Mouse (Mus musculus) T-helper 1 cell (primary cell): ENCODE measurements around the gene Ercc6.

ENCODE experiments used
- in situ Hi-C: fragments of 300-600 bp; cut with MboI, MseI; formaldehyde crosslinking; loops from one replicate; pipeline ENCODE4 v1.15.1; 2025; ENCODE audit warnings: high pct_unique_total_duplicates

The Ercc6 gene

DNA sequence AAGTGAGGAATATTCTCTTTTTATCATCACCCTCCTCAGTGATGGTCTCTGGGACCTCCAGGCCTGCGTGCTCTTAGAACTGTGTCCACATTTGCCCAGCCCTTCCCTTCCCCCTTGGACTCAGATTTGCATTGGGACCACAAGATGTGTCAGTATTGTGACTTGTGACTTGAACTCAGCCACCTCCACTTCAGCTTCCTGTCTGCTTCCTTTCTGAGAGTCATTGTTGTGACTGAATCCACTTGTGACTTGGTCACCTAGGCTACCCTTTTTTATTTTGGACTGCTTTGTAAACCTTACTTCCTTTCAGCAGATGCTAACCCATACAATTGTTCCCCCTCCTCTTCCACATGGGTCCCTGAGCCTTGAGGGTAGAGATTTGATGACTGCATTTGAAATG, 2.8 kb downstream of the Ercc6 start:
- in situ Hi-C loops = no loop called here

DNA sequence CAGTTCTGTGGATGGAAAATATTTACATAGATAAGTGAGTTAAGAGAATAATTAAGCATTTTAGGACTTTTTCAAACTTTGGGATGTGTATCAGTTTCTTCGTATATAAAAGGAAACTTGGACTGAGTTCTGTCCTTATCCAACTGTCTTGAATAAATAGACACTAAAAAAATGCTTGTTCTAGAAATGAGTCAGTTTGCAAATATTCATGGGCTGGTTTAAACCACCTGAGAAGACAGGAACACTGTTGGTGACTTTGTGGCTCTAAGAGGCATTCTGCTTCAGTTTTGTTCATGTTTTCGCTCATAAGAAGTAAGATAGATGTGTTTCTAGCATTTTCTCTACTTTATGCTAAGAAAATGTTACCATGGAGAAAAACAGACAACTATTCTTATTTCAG, 5.2 kb downstream of the Ercc6 start:
- in situ Hi-C loops = no loop called here

DNA sequence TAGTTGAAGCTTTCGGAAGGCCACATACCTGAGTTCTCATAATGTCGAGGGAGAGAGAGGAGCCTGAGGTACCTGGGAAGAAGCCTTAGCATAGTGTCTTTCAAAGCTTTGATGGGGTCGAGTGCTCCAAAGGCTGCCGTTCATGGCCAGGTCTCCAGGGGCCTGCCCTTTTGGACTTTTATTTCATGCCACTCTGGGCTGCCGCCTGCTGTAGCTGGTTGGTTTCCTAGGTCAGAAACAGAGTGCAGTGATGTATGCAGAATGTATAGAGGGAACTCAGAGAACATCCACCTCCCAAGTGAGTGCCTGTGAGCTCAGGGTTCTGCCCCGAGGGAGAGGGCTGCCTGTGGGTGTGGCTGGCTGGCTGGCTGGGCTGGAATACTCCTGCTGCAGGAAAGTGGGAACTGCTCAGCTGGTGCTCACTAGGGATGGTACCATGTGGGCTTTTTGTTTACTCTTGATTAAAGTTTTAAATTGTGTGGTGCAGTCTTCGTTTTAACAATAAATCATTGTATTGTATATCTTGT, 7.1 kb downstream of the Ercc6 start:
- in situ Hi-C loops = no loop called here

DNA sequence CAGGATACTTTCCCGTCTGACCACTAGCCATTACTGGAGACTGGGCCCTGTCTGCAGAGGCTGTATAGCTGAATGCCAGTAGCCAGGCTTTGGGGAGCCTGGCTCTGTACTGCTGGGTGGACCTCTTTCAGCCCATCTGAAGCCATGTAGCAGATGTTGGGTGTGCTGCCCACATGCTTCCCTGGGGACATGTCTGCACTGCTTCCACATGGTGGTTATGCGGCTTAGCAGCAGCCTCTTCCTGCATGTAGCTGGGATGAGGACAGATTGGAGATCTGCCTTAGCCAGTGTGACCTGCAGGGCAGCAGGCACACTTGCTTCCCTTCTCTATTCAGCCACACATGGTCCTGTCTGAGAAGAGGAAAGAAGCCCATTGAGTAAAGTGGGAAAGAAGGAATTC, 9.0 kb downstream of the Ercc6 start:
- in situ Hi-C loops = no loop called here

DNA sequence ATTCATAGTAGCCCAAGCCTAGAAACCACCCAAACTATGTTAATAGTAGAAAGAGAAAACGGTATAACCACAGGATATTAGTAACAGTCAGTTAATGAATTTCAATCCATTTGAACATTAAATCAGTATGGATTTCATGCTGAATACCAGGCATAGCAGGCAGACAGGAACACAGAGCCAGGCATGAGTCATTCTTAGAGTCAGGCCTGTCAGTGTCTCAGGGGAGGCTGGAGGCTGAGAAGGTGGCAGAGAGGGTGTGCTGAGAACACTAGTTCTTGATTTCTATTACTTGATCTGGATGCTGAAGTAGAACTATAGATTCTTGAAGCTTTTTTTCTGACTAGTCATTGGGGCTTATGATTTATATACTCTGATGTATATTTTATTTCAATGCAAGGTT, 10.8 kb downstream of the Ercc6 start:
- in situ Hi-C loops = no loop called here

DNA sequence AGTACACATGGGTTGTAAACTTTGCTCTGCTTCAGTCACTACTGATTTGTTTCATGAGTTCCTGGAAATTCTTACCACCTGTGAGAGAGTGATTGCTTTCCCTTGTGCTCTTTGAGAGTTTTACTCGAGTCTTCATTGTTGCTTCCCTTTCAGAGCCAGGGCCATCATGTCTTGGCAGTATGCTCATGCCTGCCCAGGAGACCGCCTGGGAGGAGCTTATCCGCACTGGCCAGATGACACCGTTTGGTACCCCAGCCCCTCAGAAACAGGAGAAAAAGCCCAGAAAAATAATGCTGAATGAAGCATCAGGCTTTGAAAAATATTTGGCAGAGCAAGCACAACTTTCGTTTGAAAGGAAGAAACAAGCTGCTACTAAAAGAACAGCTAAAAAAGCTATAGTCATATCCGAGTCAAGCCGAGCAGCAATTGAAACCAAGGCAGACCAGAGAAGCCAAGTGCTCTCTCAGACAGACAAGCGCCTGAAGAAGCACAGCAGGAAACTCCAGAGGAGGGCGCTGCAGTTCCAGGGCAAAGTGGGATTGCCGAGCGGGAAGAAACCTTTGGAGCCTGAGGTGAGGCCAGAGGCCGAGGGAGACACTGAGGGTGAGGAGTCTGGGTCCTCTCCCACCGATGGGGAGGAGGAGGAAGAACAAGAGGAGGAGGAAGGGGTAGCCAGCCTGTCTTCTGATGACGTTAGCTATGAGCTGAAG, 12.8 kb downstream of the Ercc6 start:
- in situ Hi-C loops = no loop called here

DNA sequence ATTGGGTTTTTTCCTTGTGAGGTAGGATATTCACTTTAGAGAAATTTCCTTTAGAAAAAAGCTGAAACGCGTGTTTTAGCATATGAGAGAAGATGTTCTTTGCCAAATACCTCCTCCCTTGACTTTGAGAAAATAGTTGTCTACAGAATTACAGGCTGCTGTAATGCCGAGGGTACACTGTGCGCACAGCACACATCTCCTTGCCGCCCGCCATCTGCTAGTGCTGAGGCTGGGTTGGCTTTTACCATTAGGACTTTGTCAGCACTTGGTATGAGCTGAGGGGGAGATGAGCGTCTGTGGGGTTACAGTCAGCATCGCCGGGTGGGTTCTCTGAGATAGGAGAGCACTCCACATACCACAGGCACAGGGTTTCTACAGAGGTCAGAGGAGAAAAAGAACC, 13.9 kb downstream of the Ercc6 start:
- in situ Hi-C loops = no loop called here

DNA sequence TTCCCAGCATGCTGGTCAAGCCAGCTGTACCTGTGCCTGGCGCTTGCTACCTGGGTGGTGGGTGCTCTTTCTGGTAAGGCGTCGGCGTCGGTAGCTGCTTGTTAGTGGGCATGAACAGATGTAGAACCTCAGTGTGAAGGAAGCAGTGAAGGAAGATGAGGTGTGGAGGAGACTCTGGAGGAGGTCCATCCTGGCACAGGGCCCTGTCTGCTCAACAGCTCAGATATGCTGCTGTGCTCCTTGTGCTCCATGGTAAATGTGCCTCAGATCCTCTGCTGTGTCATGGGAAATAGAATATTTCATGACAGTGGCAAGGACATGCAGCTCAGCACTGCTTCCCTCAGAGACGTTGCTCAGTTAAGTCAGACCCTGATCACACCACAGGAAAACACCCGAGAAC, 15.7 kb downstream of the Ercc6 start:
- in situ Hi-C loops = no loop called here

DNA sequence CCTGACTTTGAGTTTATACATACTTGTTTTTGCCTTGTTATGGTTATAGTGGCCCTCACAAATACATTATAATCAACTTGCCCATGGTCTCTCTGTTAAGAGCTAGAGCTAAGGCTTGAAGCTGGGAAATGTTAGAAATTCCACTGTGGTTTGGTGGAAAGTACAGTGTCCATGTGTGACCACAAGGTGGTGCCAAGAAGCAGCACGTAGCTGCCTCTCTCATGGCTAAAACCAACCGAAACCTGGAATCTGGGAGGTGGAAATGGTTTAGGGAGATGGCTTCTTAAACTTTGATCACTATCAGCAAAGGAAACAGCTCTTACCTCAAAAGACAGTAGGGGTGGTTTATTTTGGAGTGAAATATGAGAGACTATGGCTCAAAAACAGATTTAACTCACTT, 17.6 kb downstream of the Ercc6 start:
- in situ Hi-C loops = loop anchor here (10.0 kb wide), 1 partner anchor 434 kb away; no protein-coding TSS in a partner anchor

DNA sequence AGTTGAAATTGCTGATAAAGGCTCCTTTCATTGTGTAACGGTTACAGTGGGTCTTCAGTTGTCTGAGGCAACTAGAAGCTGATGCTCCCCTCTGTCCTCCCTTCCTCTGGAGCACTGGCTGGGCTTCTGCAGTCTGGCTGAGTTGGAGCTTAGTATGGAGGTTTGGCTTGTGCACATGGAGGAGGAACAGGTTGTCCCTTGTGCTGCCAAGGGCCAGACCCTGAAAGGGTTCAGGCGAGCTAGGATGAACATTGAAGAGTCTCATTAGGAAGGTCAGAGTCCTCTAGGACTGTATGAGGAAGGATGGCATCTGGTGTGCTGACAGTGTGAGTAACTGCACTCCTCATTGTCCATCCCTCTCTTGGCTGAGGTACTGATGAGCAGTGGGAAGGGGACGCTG, 18.1 kb downstream of the Ercc6 start:
- in situ Hi-C loops = loop anchor here (10.0 kb wide), 1 partner anchor 433 kb away; no protein-coding TSS in a partner anchor

DNA sequence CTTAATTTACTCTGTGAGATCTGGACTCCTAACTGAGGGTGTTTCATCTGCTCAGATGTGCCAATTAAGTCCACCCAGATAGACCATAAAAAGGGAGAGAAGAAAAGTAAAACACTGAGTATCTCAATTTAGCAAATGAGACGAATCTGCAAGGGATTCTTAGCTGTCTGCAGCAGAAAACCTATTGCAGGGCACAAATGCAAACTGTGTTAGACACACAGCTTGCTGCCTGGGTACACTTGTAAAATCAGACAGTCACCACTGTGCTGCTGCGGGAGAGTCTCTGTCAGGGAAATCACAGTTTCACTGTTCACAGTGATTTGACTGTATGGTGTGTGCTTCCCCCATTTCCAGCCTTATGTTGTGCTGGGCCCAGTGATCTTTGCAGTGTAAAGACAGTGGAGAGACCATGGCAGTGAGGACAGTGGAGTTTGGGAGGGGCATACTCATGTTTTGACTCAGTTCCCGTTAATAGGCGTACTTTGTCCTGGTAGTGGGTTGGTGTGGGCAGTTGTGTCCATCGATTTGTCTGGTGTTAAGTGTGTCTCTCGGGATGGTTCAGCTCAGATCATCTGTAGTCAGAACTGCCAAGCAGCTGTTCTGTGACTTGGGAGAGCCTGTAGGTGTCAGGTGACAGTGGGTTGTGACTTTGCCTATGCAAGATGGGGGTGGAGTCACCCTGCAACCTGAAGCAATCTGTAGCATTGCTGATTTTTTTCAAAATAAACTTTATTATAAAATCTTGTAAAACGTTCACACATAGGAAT, 19.2 kb downstream of the Ercc6 start:
- in situ Hi-C loops = loop anchor here (10.0 kb wide), 1 partner anchor 432 kb away; no protein-coding TSS in a partner anchor

DNA sequence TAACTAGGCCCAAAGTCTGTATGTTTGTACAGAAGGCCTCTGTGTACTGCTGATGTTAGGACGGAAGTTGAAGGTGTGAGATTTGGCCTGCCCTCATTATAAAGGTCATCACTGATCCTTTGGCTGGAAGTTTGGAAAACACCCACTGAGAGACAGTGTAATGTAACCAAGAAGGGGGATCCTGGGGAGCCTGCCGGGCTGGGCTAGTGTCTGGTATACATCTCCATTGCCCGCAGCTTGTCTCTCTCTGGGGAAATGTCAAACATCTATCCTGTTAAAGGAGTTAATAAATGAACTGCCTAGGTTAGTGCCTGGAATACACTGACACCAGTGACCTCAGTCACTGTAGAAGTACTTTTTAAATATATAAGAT, 19.8 kb downstream of the Ercc6 start:
- in situ Hi-C loops = loop anchor here (10.0 kb wide), 1 partner anchor 432 kb away; no protein-coding TSS in a partner anchor

DNA sequence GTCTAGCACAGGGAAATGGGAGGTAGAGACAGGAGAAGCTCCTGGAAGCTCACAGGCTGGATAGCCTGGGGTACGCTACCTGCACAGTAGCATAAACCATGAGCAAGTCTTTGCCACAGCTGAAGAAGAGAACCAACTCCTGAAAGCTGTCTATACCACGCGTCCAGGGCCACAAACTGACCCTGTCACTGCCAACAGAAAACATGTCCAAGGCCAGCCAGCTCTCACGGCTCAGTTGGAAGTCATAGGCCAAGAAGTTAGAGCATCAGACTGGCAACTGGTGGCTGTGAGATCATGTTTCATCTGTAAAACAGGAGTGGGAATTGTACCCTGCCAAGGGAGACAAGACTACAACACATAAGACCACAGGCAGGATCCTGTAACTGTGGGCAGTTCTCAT, 20.3 kb downstream of the Ercc6 start:
- in situ Hi-C loops = loop anchor here (10.0 kb wide), 1 partner anchor 431 kb away; no protein-coding TSS in a partner anchor

DNA sequence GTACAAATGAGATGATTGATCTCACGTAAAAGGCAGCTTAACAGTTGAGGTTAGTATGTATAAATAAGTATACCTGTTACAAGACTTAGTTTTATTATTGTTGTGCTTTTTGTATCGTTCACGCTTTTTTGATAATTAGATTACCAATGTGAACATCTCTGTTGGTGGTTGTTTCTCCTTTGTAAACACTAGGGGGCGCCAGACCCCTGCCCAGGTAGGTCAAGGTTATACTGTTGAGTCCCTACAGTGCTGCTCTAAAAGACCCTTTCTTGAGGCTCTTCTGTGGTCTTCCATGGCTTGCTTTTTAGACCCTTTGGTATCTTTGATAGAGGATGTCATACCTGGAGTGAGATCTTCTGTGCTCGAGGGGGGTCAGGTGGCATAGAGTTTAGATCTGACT, 20.8 kb downstream of the Ercc6 start:
- in situ Hi-C loops = loop anchor here (10.0 kb wide), 1 partner anchor 431 kb away; no protein-coding TSS in a partner anchor

DNA sequence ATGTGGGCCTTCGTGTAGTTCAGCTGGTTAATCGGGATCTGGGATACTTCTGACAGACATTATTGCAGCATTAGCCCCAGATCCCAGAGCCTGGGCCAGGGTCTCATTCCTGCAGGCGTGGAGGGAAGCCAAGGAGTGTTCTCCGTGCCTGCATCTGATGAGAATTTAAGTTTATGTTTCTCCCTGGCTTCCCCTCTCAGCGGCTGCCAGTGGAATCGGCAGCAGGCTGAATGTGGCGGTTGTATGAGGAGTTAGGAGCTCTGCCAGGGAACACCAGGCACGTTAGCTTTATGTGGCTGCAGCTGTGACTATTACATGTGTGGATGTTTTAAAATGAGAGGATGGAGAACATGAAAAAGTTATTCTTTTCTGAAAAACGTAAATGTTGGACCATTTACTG, 23.4 kb downstream of the Ercc6 start:
- in situ Hi-C loops = loop anchor here (10.0 kb wide), 1 partner anchor 428 kb away; no protein-coding TSS in a partner anchor

DNA sequence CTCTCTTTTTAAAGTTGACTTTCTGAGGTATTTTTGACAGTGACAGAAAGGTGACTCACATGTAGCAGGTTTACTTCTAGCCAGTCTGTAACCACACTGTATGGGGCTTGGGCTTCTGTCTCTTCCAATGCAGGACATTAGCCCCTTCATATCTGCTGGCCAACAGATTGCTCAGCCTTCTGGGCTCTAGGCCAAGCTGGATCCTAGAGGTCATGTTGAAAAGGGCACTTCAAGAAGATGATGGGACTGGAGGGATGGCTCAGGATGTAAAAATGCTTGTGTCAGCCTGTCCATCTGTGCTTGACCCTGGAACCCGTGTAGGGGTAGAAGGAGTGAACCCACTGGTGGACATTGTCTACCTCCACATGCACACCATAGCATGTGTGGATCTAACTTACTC, 24.8 kb downstream of the Ercc6 start:
- in situ Hi-C loops = loop anchor here (10.0 kb wide), 1 partner anchor 427 kb away; no protein-coding TSS in a partner anchor

DNA sequence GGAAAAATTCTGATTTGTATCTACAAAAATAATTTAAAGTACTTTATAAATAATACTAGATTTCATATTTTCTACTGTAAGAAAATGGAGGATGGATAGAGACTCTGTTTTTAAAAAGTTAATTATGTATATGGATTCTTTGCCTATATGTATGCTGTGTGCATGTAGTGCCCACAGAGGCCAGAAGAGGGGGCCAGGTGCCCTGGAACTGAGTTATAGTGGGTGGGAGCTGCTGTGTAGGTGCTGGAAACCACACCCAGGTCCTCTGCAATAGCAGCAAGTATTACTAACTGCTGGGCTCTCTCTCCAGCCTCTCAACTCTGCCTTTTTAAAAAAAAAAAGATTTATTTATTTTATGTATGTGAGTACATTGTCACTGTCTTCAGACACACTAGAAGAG, 29.8 kb downstream of the Ercc6 start:
- in situ Hi-C loops = no loop called here

DNA sequence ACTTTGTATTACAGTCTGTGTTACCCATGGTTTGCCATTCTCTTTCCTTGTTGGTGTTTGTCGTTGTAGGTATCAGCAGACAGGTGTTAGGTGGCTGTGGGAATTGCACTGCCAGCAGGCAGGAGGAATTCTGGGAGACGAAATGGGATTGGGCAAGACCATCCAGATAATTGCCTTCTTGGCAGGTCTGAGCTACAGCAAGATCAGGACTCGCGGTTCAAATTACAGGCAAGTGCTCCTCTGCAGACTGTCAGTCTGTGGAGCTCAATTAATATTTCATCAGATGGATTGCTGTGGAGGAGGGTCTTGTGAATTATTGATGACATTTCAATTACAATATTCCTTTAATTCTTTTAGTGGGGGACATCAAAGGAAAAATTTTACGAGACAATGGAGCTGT, 33.4 kb downstream of the Ercc6 start:
- in situ Hi-C loops = no loop called here

DNA sequence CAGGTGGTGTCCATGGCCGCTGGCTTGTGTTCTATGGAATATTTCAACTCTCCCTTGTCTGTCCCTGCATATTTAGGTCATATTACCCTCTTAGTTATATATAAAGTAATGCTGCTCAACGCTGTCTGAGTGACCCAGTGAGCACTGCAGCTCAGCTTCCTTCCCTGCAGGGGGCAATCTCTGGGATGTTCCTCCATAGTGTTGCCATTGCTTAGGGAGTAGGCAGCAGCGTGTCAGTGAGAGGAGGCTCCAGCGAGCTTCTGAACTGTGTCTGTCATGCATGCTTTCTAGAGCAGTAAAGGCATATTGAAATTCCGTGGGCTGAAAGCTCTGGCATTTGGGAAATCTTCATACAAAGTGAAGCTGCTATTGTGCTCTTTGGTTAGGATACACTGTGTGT, 38.5 kb downstream of the Ercc6 start:
- in situ Hi-C loops = no loop called here

DNA sequence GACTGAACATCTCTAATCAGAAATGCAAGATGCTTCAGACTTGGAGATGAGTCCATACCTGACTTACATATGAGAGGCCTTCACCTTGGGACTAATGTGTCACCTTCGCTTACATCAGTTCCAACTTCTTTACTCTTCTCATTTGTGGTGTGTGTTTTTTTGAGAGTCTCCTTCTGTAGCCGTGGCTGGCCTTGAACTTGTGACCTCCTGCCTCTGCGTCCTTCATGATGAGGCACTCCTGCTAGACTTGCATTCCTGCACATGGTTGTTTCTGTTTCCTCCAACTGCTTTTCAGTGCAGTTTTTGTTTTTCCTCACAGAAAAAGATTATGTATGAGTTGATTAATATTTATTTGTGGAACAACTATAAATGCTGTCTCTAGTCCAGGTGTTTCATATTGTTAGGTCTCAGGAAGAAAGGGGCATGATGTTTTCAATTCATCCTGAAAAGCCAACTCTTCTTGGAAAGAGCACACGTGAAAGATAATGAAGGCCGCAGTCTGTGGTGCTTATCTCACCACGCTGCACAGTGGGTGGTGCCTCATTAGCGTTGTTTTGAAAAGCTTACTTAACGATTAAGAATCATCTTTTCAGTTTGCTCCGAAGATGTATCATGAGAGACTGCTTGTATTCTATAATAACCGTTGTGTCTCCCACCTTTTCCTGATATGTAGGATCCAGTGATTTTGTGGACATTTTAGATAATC, 40.0 kb downstream of the Ercc6 start:
- in situ Hi-C loops = no loop called here

DNA sequence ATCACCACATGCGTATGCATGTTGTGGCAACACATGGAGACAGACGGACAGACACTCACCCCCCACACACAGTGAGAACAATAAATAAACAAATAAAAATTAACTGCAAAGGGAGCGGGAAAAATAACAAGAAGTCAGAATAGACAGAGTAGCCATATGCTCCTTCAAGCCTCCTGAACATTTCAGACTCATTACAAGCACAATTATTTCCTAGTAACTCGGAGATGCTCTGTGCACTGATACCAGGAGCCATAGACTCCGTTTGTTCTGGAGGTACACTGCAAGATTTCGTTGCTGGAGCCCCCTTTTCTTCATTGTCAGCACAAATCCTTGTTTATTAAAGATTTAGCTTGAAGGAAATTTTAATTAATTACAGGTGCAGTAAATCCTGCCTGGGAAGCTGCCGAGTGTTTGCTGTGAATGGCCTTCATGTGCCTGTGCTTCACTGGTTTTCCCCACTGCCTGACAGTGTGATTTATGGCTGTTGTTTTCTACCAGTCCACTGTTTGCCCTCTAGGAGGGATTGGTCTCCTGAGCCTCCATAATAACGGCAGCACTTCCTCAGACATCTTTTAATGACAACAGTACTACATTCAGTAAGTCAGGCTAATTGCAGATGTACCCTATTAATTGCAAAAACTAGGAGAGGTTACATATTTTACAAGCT, 41.7 kb downstream of the Ercc6 start:
- in situ Hi-C loops = no loop called here
